Mouse (Mus musculus) embryonic fibroblast, embryonic 13.5 days (primary cell): ENCODE data around the gene Tchp.

Experiments used
- CTCF ChIP-seq: IDR thresholded peaks from 2 replicates; pipeline ENCODE4 v1.5.1; 2011; ENCODE audit warnings: mild to moderate bottlenecking, control low read depth, low read length, moderate library complexity, borderline replicate concordance; ENCODE audit not compliant: insufficient read depth
- POLR2A ChIP-seq: IDR thresholded peaks from 2 replicates; pipeline ENCODE4 v1.6.1; 2011; ENCODE audit warnings: low read depth, mild to moderate bottlenecking, control low read depth, low read length, moderate library complexity

DNA sequence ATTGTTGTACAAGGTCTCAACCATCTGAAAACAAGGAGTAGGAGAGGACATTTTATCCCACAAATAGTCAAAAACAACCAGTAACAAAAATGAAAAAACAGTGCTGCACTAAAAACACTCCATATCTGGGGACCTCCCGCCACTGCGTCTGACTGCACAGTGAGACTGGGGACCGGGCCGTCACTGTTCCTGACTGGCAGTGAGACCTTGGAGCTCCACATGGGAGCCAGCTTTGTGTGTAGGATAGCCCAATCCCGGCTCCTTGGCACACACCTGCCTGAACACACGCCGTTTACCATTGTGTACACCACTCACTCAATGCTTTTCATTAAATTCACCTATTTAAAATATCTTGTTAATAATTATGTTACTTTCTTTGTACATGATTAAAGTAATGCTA, 59.6 kb downstream of the Tchp start:
- TF ChIP-seq CTCF (no peak), POLR2A (no peak)
